Mouse (Mus musculus) midbrain, embryonic 14.5 days (tissue): ENCODE data around the gene Mcm6. TPM values are rescaled to one million over a fixed set of nuclear protein-coding genes. Genes with fewer than 3 reads are reported as not detected.
A peak's percentile ranks its signal among the peaks of the same experiment; 100 is the strongest.

Experiments used
- ATAC-seq: fragments of 200-750 bp; cut with Nextera tagmentation; 2 replicates; pipeline ENCODE4 v1.8.0; 2017; ENCODE audit warnings: moderate number of reproducible peaks, moderate library complexity; ENCODE audit not compliant: low FRiP score, low TSS enrichment
- DNase-seq: peaks from one replicate; pipeline ENCODE4 v3.0.0-alpha.2; 2015
- H3K27ac ChIP-seq: fragments of 300-500 bp; sonication (generic); replicated peaks from 2 replicates; pipeline ENCODE4 v1.5.1; 2014; ENCODE audit warnings: mild to moderate bottlenecking, low read depth, low read length, moderate library complexity
- H3K27me3 ChIP-seq: fragments of 300-500 bp; sonication (generic); 2 replicates; pipeline ENCODE4 v1.6.1; 2014; ENCODE audit warnings: low read length, control low read depth, mixed read lengths; ENCODE audit not compliant: control insufficient read depth, insufficient read depth
- H3K36me3 ChIP-seq: fragments of 300-500 bp; sonication (generic); 2 replicates; pipeline ENCODE4 v1.6.1; 2014; ENCODE audit warnings: low read length, control low read depth; ENCODE audit not compliant: control insufficient read depth, insufficient read depth
- H3K4me1 ChIP-seq: fragments of 300-500 bp; sonication (generic); 2 replicates; pipeline ENCODE4 v1.6.1; 2014; ENCODE audit warnings: mild to moderate bottlenecking, antibody characterized with exemption, low read length, control low read depth; ENCODE audit not compliant: control insufficient read depth, insufficient read depth
- H3K4me2 ChIP-seq: fragments of 300-500 bp; sonication (generic); 2 replicates; pipeline ENCODE4 v1.6.1; 2014; ENCODE audit warnings: mild to moderate bottlenecking, low read length, moderate library complexity
- H3K4me3 ChIP-seq: fragments of 300-500 bp; sonication (generic); replicated peaks from 2 replicates; pipeline ENCODE4 v1.5.1; 2014; ENCODE audit warnings: low read depth, low read length
- H3K9ac ChIP-seq: fragments of 300-500 bp; sonication (generic); replicated peaks from 2 replicates; pipeline ENCODE4 v1.6.1; 2014; ENCODE audit warnings: mild to moderate bottlenecking, low read length, moderate library complexity
- H3K9me3 ChIP-seq: fragments of 300-500 bp; sonication (generic); 2 replicates; pipeline ENCODE4 v1.6.1; 2016; ENCODE audit warnings: low read length, control low read depth, mixed read lengths; ENCODE audit not compliant: control insufficient read depth
- WGBS: fragments of 180-500 bp; shearing (Covaris S2); extraction: QIAGEN DNeasy Blood & Tissue Kit; methylation state at CpG from one replicate; pipeline ENCODE4 v1.1.7; 2014; 5-methylcytosine and 5-hydroxymethylcytosine counted together
- polyA plus RNA-seq: library from polyadenylated mRNA; unstranded; fragments of >200 nt; fragmentation: Nextera tagmentation; extraction: Ambion mirVana; gene quantifications from 2 replicates; pipeline ENCODE4 v1.2.1, GENCODE M21; 2014

Mcm6 gene
- polyA plus RNA-seq, result 41.3 and 77.8 TPM in 2 replicates

DNA sequence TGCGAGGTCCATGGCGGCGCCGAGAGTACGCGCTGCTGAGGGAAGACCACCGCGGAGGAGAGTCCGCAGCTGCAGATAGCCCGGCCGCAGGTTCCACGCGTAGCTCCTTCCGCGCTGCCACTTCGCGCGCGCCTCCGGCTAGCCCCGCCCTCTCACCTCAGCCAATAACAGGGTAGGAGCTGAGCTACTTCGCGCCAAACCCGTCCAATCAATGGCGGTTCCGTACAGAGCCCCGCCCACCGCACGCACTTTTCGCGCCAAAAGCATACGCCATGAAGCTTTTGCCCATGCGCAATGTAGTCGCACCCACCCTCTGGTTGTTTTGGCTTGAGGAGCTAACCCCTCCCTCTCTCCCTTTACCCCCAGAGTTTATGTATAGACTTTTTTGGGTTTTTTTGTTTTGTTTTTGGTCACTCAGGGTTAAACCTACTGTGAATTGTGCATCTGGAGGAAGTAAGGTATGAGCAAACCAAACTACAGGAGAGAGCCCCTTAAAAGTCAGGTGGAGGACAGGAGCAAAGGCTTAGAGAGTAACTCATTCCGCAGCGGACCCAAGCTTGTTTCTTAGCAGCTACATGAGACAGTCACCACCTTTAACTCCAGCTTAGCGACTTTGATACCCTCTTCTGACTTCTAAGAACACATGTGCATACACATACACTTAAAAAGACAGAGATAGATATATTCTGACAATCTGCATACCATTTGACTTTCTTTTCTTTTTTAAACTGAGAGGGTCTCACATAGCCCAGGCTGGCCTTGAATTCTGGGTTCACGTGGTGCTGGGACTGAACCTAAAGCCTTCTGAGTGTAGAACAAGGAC is at the start of gene Mcm6:
Gene Mcm6 (minus strand): TSS at position 111 of the 823 bp plus-strand sequence.
- no peaks in the 10 kb centered on the region for H3K9me3 ChIP-seq
- ATAC-seq (peak; percentile 99), DNase-seq (peak; percentile 97)
- peak within 1 kb of the TSS; percentile 78 for H3K4me3 ChIP-seq
- H3K9ac ChIP-seq, result peak within 1 kb of the TSS; percentile 59
- H3K27ac ChIP-seq, result peak within 1 kb of the TSS; percentile 52
- peaks cover 6% of the 10 kb centered on the region; the same call in 1 of the 2 replicates for H3K4me1 ChIP-seq
- 3% methylated on average over 38 of the region's 38 CpGs for WGBS
- H3K36me3 ChIP-seq, result peaks cover 22% of the 10 kb centered on the region
- no peaks in the 10 kb centered on the region for H3K27me3 ChIP-seq
- H3K4me2 ChIP-seq, result peak within 1 kb of the TSS; percentile 81

- DNase-seq (peak; percentile 8), ATAC-seq (no peak)
- Histone ChIP-seq H3K4me1 (0 out of 2 replicates have a peak, but pooled peaks cover 10% of the 10 kb centered on the region), H3K27ac (no peak overlapping the region), H3K4me3 (no peak overlapping the region), H3K9ac (no peak overlapping the region), H3K36me3 (no peaks in the 10 kb centered on the region; the same call in 1 of the 2 replicates), H3K9me3 (no peaks in the 10 kb centered on the region), H3K4me2 (no peak overlapping the region), H3K27me3 (no peaks in the 10 kb centered on the region)
- 4% methylated on average over 1 of the region's 1 CpGs for WGBS
Measured at GRCm38 (mm10) chr1:128406846-128407245, 47.4 kb upstream of the Mcm6 start.

- 0 out of 2 replicates have a peak overlapping the region, but pooled peaks have one; percentile 45 for H3K27ac ChIP-seq
- no peaks in the 10 kb centered on the region for H3K27me3 ChIP-seq
- DNase-seq (no peak), ATAC-seq (no peak)
- no peaks in the 10 kb centered on the region for H3K9me3 ChIP-seq
- no peaks in the 10 kb centered on the region; the same call in 1 of the 2 replicates for H3K36me3 ChIP-seq
- H3K4me2 ChIP-seq, result no peak overlapping the region
- 47% methylated on average over 1 of the region's 1 CpGs for WGBS
- 0 out of 2 replicates have a peak, but pooled peaks cover 10% of the 10 kb centered on the region for H3K4me1 ChIP-seq
- H3K4me3 ChIP-seq, result no peak overlapping the region
- H3K9ac ChIP-seq, result no peak overlapping the region
Measured at GRCm38 (mm10) chr1:128405675-128406074, 46.2 kb upstream of the Mcm6 start.

- ATAC-seq (peak; percentile 76), DNase-seq (peak; percentile 75)
- no peaks in the 10 kb centered on the region for H3K9me3 ChIP-seq
- no peaks in the 10 kb centered on the region for H3K27me3 ChIP-seq
- H3K9ac ChIP-seq, result no peak overlapping the region
- no peaks in the 10 kb centered on the region; the same call in 1 of the 2 replicates for H3K36me3 ChIP-seq
- 0 out of 2 replicates have a peak, but pooled peaks cover 10% of the 10 kb centered on the region for H3K4me1 ChIP-seq
- 18% methylated on average over 2 of the region's 2 CpGs for WGBS
- H3K4me2 ChIP-seq, result no peak overlapping the region
- no peak overlapping the region for H3K4me3 ChIP-seq
- H3K27ac ChIP-seq, result peak overlapping the region; percentile 38; the same call in 1 of the 2 replicates
Measured at GRCm38 (mm10) chr1:128405041-128405481, 45.6 kb upstream of the Mcm6 start.

GRCm38 (mm10) chr1:128400926-128401325 is 41.5 kb upstream of the Mcm6 start:
- H3K36me3 ChIP-seq, result no peaks in the 10 kb centered on the region; the same call in 1 of the 2 replicates
- DNase-seq (peak; percentile 20), ATAC-seq (no peak)
- no peak overlapping the region for H3K4me3 ChIP-seq
- 0 out of 2 replicates have a peak overlapping the region, but pooled peaks have one; percentile 39 for H3K27ac ChIP-seq
- no peaks in the 10 kb centered on the region for H3K9me3 ChIP-seq
- WGBS, result 7% methylated on average over 2 of the region's 2 CpGs
- H3K4me1 ChIP-seq, result 0 out of 2 replicates have a peak, but pooled peaks cover 3% of the 10 kb centered on the region
- H3K4me2 ChIP-seq, result no peak overlapping the region
- no peak overlapping the region for H3K9ac ChIP-seq
- no peaks in the 10 kb centered on the region for H3K27me3 ChIP-seq

DNA sequence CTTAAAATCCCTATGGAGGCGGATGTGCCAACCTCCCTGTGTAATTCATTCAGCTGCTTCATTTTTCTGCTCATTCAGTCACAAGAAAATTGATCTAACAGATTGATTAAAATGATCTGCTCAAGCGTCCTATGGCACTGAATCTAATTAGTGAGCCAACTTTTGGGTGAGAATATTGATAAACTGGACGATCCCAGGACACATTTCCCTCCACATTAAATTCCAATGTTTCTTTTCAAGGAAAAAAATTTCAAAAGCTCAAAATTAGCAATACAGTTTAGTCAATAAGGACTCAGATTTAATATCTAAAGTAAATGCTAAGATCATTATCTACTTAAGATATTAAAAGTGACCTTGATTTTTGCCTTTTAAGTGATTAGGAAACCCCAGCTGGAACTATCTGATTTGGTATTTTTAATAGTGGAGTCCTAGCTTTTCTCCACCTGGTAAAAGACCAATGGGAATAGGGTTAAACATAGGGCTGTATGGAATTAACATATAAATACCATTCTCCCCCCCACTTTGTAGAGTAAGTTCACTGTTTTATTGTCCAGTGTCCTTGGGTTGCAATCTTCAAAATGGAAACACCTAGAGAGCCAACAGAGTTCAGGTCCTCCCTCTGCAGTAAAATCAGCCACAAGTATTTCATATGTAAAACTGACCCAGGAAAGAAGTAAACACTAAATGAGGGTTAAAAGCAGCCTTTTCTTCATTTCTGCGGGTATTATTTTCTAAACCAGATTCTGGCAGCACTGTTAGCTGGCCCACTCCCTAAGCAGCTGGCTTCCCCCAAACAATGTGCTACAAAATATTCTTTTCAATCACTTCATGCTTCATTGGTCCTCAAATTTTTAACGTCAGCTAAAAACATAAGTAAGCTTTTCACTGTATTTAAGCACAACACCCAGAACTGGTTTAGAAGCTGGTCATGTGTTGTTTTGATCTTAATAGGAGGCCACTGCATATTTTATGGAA is 40.8 kb upstream of the Mcm6 start:
- peak; percentile 26 for DNase-seq
- Histone ChIP-seq H3K4me1 (no peaks in the 10 kb centered on the region), H3K27me3 (no peaks in the 10 kb centered on the region), H3K27ac (0 out of 2 replicates have a peak overlapping the region, but pooled peaks have one; percentile 3), H3K4me2 (no peak overlapping the region), H3K9ac (no peak overlapping the region), H3K4me3 (no peak overlapping the region), H3K9me3 (no peaks in the 10 kb centered on the region), H3K36me3 (no peaks in the 10 kb centered on the region; the same call in 1 of the 2 replicates)
- whole genome bisulfite sequencing, result 19% methylated on average over 5 of the region's 5 CpGs
- no peak for ATAC-seq

- 88% methylated on average over 5 of the region's 5 CpGs for WGBS
- Histone ChIP-seq H3K4me1 (no peaks in the 10 kb centered on the region), H3K9ac (no peak overlapping the region), H3K9me3 (no peaks in the 10 kb centered on the region), H3K27ac (no peak overlapping the region), H3K4me2 (no peak overlapping the region), H3K27me3 (no peaks in the 10 kb centered on the region), H3K4me3 (no peak overlapping the region), H3K36me3 (no peaks in the 10 kb centered on the region; the same call in 1 of the 2 replicates)
- DNase-seq (no peak), ATAC-seq (no peak)
Measured at GRCm38 (mm10) chr1:128398738-128399445, 39.4 kb upstream of the Mcm6 start.
